Mouse (Mus musculus) retina, adult 2 months (tissue): Measurements from ENCODE around the gene Eid2b.
A peak's percentile ranks its signal among the peaks of the same experiment; 100 is the strongest.

ENCODE experiments used
- DNase-seq: peaks from one replicate; pipeline ENCODE4 v3.0.0-alpha.2; 2012; ENCODE audit warnings: low read depth, low spot score

Eid2b gene

GRCm38 (mm10) chr7:28301616-28302433 lies 24.3 kb downstream of the Eid2b start, which contains the start of gene Dll3:
TSS of gene Dll3 (minus strand) at chr7:28302238.
- no peak for DNase-seq

GRCm38 (mm10) chr7:28305641-28306040 lies 28.1 kb downstream of the Eid2b start:
- DNase-seq: no peak

GRCm38 (mm10) chr7:28306216-28306615 lies 28.7 kb downstream of the Eid2b start:
- no peak for DNase-seq

GRCm38 (mm10) chr7:28309737-28310136 lies 32.2 kb downstream of the Eid2b start:
- DNase-seq: no peak

- no peak for DNase-seq
These were observed 33.8 kb downstream of the Eid2b start for GRCm38 (mm10) chr7:28311151-28311925.

GRCm38 (mm10) chr7:28311926-28312543 lies 34.5 kb downstream of the Eid2b start, which contains the start of gene Timm50:
TSS of gene Timm50 (minus strand) at chr7:28312072.
- peak; percentile 93 for DNase-seq

- no peak for DNase-seq
These were observed 40.5 kb downstream of the Eid2b start for GRCm38 (mm10) chr7:28318036-28318435.

GRCm38 (mm10) chr7:28318714-28319113 lies 41.2 kb downstream of the Eid2b start:
- DNase-seq: no peak

GRCm38 (mm10) chr7:28321974-28322720 lies 44.6 kb downstream of the Eid2b start:
- no peak for DNase-seq

- DNase-seq: no peak
These were observed 47.8 kb downstream of the Eid2b start for GRCm38 (mm10) chr7:28325293-28325692.

- no peak for DNase-seq
These were observed 48.9 kb downstream of the Eid2b start for GRCm38 (mm10) chr7:28326457-28326856.

- DNase-seq: no peak
These were observed 50.7 kb downstream of the Eid2b start for GRCm38 (mm10) chr7:28328260-28328659.
